Comparison of ENCODE assay signal across 17 mouse cellular contexts in the genomic region with DNA sequence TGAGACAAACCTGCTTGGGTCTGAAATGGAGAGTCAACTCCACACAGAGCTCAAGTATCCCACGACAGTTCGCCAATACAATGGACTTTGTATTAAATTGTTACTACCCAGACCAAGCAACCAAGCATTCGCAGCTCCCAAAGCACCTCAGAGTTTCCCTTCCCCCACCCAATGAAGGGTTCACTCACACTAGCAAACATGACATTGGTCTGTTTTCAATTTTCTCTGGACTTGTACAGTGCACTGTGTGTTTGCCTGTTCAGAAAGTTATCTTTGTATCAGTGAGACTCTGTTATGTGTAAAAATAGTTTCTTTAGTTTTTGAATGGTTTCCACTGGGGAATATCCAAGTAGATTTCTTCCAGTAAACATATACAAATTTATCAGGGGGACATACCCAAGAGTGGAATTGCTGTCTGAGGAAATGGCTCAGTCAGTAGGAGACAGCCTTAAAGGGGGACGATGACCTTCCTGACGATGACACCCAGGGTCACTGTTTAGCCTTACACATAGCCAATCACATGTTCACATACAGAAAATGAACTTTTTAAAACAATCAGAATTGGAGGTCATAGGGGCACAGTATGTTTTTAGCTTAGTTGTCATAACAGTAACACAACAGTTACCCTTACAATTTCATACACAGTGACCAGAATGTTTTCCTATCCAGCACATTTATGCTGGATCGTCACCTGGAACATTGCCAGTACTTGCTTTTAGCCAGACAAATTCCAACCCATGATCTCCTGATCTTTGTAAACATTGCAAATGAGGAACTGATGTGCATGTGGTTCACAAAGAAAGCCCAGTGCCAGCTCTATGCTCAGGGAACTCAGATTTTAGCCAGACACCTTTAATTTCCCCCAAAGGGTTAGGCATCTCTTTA. TPM values are rescaled to one million over a fixed set of nuclear protein-coding genes. Genes with fewer than 3 reads are reported as not detected.
DNase-seq lines count a peak whose midpoint lies in the region; ATAC-seq and TF ChIP-seq lines count a peak whose summit lies in the region.
"Had no signal": no experiment of that assay in that cellular context is flagged by ENCODE, and none has a peak within 500 bp of the region (broad histone marks: within the 10 kb centered on the region; RNA-seq: fewer than 3 reads in every experiment).

No protein-coding gene starts in this region.

- 0 out of 2 replicates have a peak, but pooled peaks cover 3% of the 10 kb centered on the region for H3K27me3 ChIP-seq in kidney, embryonic 16.5 days (ENCODE audit: insufficient read depth, low read length)

- H3K9ac ChIP-seq in kidney, embryonic 16.5 days (replicated peaks; ENCODE audit: low read length) = no peak overlapping the region

- H3K4me2 ChIP-seq in kidney, embryonic 16.5 days (replicated peaks; ENCODE audit: low read depth, low read length) = no peak overlapping the region

- 80% methylated on average over 6 of the region's 6 CpGs for WGBS in kidney, embryonic 16.5 days

- intact Hi-C loops in gastrocnemius, postnatal 36 days (cut with DNase I) = loop anchor here (5.0 kb wide), 2 partner anchors 99 to 154 kb away; no protein-coding TSS in a partner anchor

- no peak overlapping the region for H3K27ac ChIP-seq in kidney, embryonic 16.5 days (ENCODE audit: low read length)
- peak overlapping the region; percentile 88 for H3K27ac ChIP-seq in bone marrow macrophage, adult 2 months (ENCODE audit: insufficient read depth, low read depth, low read length)

- H3K9me3 ChIP-seq in kidney, embryonic 16.5 days (ENCODE audit: low read length) = no peaks in the 10 kb centered on the region

- no peak overlapping the region for H3K4me3 ChIP-seq in kidney, embryonic 16.5 days (ENCODE audit: low read length)
- H3K4me3 ChIP-seq in bone marrow macrophage, adult 2 months (ENCODE audit: insufficient read depth, low read length) = no peak overlapping the region
- H3K4me3 ChIP-seq: erythroblast, embryonic 14.5 days had no signal

- ATAC-seq in kidney, embryonic 16.5 days (ENCODE audit: low FRiP score, low TSS enrichment) = no peak
- ATAC-seq: CD4-positive, CD25-positive, alpha-beta regulatory T cell, adult 4 months; intestine, embryonic 16.5 days; Patski had no signal

- DNase-seq in kidney, adult 8-10 months = peak; percentile 24 to 29
- DNase-seq in 3T3-L1 (ENCODE audit: low read depth, low spot score) = peak; percentile 38
- DNase-seq in lung, postnatal 10 days = peak; percentile 73
- DNase-seq in spleen, postnatal 4 days (ENCODE audit: low spot score in 2 of 2) = no peak
- DNase-seq in gastrocnemius, postnatal 36 days = no peak
- DNase-seq: adrenal gland, adult 2 months; heart, postnatal 36 days; right cerebral cortex, adult 18-20 months; thymus, postnatal 36 days had no signal

- peaks cover 12% of the 10 kb centered on the region for H3K4me1 ChIP-seq in kidney, embryonic 16.5 days (ENCODE audit: insufficient read depth, low read length)
- H3K4me1 ChIP-seq in bone marrow macrophage, adult 2 months (ENCODE audit: control insufficient read depth, insufficient read depth, low read length) = peaks cover 13% of the 10 kb centered on the region

- no peak for TF ChIP-seq CTCF in bone marrow macrophage, adult 2 months (IDR thresholded peaks at IDR 0.05; ENCODE audit: low read depth, low read length)

- TF ChIP-seq POLR2A in bone marrow macrophage, adult 2 months (IDR thresholded peaks at IDR 0.05; ENCODE audit: borderline replicate concordance, low read depth, low read length) = no peak

- peaks cover 2% of the 10 kb centered on the region for H3K36me3 ChIP-seq in kidney, embryonic 16.5 days (ENCODE audit: insufficient read depth, low read length)

RNA-seq across cellular contexts. Expression of gene Psmc4, which starts 3.4 kb away (rescaled TPM):
- polyA plus RNA-seq in kidney, embryonic 16.5 days (2015; fragmentation: Nextera tagmentation; extraction: Ambion mirVana) = 319 and 330 TPM in 2 replicates
- 77.1 and 77.8 TPM in 2 replicates for polyA plus RNA-seq in bone marrow macrophage, adult 2 months (2012; ENCODE audit: insufficient read depth, insufficient read length, missing spikeins)
- 100 to 1,000 TPM in 1 of 2 experiments, 10 to 100 TPM in 1; 99.1 to 100 TPM for total RNA-seq in gastrocnemius, postnatal 36 days (2021)

RNA-seq across cellular contexts. Expression of gene Fcgbp, which starts 17.7 kb away (rescaled TPM):
- 0.42 and 0.69 TPM in 2 replicates for polyA plus RNA-seq in kidney, embryonic 16.5 days (2015; fragmentation: Nextera tagmentation; extraction: Ambion mirVana)
- not detected in 2 replicates for polyA plus RNA-seq in bone marrow macrophage, adult 2 months (2012; ENCODE audit: insufficient read depth, insufficient read length, missing spikeins)
- total RNA-seq in gastrocnemius, postnatal 36 days (2021) = under 1 TPM in 1 of 2 experiments, not detected in 1; 0.13 TPM
- total RNA-seq: adrenal gland, adult 2 months; heart, adult 8-10 months; heart, postnatal 36 days; megakaryocyte progenitor cell, adult 5-6 weeks had no signal
- polyA plus RNA-seq: CD4-positive, CD25-positive, alpha-beta regulatory T cell, adult 4 months; erythroblast, embryonic 14.5 days had no signal

RNA-seq across cellular contexts. Expression of gene Zfp850, which starts 39.4 kb away (rescaled TPM):
- 6.0 and 6.6 TPM in 2 replicates for polyA plus RNA-seq in kidney, embryonic 16.5 days (2015; fragmentation: Nextera tagmentation; extraction: Ambion mirVana)
- polyA plus RNA-seq in bone marrow macrophage, adult 2 months (2012; ENCODE audit: insufficient read depth, insufficient read length, missing spikeins) = 0.91 and 1.0 TPM in 2 replicates
- total RNA-seq in gastrocnemius, postnatal 36 days (2021) = under 1 TPM; 0.23 to 0.44 TPM

Comparison
In these comparisons a context has a peak if more than half of its experiments do, and no peak if none do; other contexts are left out.
1. DNase-seq: peak in kidney, adult 8-10 months (2 of 2), 3T3-L1 (single experiment) and lung, postnatal 10 days (single experiment); none in spleen, postnatal 4 days (0 of 2) and gastrocnemius, postnatal 36 days (0 of 2).